Mouse (Mus musculus) hindlimb bud, embryonic 11.5 days (tissue): Measurements from ENCODE around the gene Nop16.
A peak's percentile ranks its signal among the peaks of the same experiment; 100 is the strongest.
"Not testable (repeated sequence)": the region's sequence is repeated elsewhere in the genome, so short reads cannot be mapped to it uniquely, and the experiment has no call there.

Source experiments
- DNase-seq: peaks from one replicate; pipeline ENCODE4 v3.0.0-alpha.2; 2012; ENCODE audit warnings: low read depth, low spot score; ENCODE audit errors: extremely low spot score

Nop16 gene

GRCm38 (mm10) chr13:54589996-54590951 is at the start of gene Nop16, which contains the start of gene Higd2a:
TSS of gene Nop16 (minus strand) at chr13:54590090.
TSS of gene Higd2a (plus strand) at chr13:54590207.
- peak; percentile 98 for DNase-seq

- DNase-seq: no peak
Observed at GRCm38 (mm10) chr13:54635011-54635410, 45.1 kb upstream of the Nop16 start.

DNA sequence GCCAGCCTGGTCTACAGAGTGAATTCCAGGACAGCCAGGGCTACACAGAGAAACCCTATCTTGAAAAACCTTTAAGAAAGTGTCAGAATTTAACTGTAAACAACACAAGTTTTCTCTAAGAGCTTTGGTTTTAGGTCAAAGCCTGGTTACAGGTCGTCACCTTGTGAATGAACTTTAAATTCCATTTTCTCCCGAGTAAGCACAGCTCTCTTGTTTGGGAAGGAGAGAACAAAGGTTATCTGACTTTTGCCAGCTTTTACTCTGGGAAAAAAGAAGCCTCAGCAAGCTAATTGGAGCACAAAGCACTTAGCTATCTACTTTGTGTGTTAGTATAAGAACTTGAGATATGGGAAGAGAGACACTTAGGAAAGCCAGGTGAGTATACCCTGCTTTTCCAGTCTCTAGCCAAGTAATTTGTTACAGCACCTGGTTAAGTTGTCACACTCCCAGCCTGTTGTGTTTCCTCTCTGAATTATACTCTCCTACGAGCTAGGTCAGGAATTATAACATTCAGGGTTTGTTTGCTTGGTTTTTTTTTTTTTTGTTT is 42.9 kb upstream of the Nop16 start:
- no peak for DNase-seq

DNA sequence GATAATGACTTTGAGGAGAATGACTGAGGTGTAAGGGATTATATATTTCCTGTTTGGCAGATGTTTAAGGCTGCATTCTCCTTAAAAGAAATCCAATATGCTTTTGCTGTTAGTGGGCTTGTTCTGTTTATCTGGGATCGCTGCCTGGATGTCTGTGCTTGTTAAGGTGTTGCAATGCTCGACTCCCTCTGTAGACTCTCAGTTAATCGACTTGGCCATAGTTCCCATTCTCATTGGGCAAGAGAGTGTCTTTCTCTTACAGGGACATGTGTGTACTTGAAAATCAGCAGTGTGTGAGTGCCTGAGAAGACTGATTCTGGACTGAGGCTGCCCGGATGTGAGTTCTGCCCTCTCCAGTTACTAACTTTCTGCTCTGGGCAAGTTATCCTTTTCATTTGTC is 39.2 kb upstream of the Nop16 start:
- no peak for DNase-seq

DNA sequence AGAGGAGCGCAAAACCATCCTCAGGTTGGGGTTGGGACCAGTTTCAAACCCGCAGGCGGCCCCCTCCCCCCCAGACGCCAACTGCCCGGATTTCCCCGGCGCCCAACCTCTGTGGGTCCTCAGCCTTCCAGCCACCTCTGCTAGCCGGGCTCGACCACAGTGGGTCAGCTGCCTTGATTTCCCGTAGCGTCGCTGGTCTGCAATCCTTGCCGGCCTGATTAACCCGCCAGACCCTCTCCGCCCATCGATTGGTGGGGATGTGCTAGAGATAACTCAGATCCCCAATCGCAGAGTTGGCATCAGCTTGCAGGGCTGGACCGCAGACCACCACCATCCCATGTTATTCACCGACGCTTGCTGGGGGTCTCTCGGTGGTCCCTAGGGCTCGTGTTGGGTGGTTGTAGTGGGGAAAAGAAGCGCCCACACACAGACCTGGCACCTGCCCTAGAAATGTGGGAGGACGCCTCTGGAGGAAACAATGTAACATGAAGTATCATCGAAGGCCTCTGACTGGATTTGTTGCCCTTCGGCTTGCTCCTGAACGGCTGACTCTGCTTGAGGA is 32.2 kb upstream of the Nop16 start:
- DNase-seq: no peak

DNA sequence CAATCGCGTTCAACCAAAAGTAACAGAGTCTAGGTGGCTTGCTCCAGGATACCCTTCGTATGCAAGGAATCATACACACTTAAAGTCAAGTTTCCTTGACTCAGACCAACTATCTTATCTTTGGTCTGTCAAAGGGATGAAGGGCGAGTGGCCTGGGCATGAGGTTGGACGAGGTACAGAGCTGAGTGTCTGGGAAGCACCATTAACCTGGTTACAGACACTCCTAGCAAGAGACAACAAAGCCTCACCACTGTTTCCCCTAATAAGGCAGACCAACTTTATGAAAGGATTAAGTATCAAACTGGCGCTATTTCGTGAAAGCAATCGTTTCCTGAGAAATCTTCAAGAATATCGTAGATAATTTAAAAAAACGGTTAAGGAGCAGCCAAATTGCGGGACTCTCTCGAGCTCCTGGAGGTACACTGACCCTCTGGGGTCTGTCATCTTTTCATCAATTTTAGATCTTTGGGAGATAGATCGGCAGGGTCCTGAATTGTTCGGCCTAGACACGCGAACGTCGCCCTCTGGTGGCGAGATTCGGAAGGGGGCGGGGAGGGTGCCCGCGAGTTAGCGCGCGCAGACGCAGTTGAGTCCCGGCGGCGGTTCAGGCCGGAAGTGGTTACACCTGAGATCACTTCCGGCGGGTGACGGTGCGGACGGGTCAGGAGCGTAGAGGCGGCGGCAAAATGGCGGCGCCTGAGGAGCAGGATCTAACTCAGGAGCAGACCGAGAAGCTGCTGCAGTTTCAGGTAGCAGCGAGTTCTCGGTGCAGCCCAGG is 31.5 kb upstream of the Nop16 start, which contains the start of gene Faf2:
TSS of gene Faf2 (plus strand) at position 630 of the 778 bp plus-strand sequence.
- DNase-seq: peak; percentile 81

GRCm38 (mm10) chr13:54616998-54617397 is 27.1 kb upstream of the Nop16 start:
- no peak for DNase-seq

- DNase-seq: no peak
Observed at GRCm38 (mm10) chr13:54616307-54616706, 26.4 kb upstream of the Nop16 start.

DNA sequence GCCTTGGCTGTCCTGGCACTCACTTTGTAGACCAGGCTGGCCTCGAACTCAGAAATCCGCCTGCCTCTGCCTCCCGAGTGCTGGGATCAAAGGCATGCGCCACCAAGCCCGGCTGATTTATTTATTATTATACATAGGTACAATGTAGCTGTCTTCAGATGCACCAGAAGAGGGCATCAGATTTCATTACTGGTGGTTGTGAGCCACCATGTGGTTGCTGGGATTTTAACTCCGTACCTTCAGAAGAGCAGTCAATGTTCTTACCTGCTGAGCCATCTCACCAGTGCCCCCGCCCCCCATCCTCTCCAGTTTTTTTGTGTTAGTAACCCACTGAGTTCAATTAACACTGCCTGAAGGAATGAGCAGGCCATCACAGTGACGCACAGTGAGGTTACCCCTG is 23.3 kb upstream of the Nop16 start:
- DNase-seq: not testable (repeated sequence)

DNA sequence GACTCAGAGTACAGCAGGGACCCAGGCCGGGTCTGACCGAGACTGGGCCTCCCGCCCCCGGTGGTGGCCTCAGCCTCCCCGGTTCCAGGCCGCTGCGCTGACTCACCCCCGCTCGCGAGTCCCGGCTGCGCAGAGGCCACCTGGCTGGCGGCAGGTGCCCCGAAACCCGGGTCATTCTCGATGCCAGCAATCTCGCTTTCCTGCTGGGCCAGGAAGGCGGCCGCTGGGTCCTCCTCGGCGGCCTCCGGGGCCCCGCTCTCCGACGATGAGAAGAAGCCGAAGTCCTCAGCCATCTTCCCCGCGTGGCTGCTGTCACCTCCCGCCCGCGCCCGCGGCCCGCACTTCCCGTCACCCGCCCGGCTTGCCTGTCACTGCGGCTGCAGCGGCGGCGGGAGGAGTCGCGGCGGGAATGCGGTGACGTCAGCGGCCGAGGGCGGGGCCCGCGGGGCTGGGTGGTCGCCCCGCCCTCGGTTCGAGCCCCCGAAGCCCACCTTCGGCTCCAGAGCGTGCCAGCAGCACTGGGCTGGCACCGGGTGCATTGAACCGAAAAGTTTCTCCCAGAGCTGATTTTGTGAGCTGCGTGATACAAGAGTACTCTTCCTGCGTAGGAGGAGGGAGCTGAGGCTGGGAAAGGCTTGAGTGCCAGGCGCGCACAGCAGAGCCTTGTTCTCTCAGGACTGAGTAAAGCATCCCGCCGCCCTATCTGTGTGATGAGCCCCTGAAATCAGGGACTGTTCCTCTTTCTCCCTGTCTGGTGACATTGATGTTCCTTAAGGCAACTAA is 21.3 kb upstream of the Nop16 start, which contains the start of gene Cltb:
TSS of gene Cltb (minus strand) at position 373 of the 783 bp plus-strand sequence.
- DNase-seq: no peak

GRCm38 (mm10) chr13:54610613-54610971 is 20.7 kb upstream of the Nop16 start:
- no peak for DNase-seq

DNA sequence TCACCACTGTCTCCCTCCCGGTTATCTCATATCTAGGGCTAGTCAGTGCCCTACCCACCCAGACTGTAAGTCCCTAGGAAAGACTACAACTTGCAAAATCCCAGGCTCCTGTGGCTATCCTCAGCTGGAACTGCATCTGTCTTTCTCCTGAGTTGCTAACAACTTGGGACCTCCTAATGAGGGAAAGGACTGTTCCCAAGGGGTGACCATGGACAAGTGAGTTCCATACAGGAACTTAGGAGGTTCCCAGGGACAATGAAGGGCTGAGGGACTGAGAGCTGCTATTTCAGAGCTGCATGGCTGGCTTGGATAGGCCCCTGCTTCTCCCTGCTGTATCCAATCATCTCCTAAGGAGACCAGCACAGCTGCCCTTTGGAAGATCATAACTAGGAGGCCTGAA is 19.4 kb upstream of the Nop16 start:
- no peak for DNase-seq

DNA sequence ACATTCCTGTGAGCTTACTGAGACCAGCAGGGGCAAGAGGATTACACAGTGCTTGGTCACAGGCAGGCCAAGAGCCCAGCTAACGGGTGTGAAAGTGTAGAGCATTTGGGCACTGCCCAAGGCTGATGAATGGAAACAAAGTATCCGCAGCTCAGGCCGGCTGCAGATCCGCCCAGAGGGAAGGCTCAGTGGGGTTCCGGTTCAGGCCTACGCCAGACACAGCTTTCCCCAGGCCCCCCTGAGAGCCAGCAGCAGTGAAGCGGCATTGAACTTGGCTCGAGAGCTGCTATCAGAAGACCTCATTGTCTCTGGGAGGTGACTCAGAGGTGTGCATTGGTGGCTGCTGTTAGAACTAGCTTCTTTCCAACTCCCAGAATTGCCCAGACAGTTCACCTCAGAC is 18.8 kb upstream of the Nop16 start:
- DNase-seq: no peak

DNA sequence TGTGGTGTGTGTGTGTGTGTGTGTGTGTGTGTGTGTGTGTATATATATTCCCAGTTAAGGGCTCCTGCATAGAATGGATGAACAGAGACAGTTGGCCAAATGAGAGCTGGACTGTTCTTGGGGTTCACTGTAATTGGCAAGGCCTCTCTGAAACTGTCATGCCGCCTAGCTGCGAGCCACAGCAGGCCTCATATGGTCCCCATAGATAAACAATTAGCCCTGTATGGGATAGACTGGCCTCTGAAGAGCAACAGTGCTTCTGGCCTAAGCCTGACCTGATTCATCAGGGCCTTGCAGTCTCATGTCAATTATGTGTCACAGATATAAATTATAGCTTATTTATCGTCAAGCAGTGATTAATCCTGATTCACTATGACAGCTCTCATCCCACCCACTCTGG is 18.1 kb upstream of the Nop16 start:
- no peak for DNase-seq

DNA sequence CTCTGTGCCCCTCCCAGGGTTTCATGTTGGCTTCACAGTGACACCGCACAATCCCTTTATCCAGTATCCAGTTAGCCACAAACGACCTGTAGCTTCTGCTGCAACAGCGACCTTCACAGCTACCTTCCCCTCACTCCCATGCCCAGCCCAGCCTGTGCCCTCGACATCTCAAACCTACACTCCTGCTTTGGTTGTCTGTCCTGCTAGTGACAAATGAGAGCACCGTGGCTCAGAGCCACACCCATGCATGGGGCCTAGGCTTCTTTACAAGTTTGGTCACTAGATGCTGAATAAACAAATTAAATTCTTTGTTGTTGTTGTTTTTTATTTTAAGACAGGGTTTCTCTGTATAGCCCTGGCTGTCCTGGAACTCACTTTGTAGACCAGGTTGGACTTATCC is 17.3 kb upstream of the Nop16 start:
- DNase-seq: no peak

- DNase-seq: no peak
Observed at GRCm38 (mm10) chr13:54605426-54605825, 15.5 kb upstream of the Nop16 start.

- DNase-seq: no peak
Observed at GRCm38 (mm10) chr13:54604221-54604620, 14.3 kb upstream of the Nop16 start.

GRCm38 (mm10) chr13:54603501-54603900 is 13.6 kb upstream of the Nop16 start:
- no peak for DNase-seq

DNA sequence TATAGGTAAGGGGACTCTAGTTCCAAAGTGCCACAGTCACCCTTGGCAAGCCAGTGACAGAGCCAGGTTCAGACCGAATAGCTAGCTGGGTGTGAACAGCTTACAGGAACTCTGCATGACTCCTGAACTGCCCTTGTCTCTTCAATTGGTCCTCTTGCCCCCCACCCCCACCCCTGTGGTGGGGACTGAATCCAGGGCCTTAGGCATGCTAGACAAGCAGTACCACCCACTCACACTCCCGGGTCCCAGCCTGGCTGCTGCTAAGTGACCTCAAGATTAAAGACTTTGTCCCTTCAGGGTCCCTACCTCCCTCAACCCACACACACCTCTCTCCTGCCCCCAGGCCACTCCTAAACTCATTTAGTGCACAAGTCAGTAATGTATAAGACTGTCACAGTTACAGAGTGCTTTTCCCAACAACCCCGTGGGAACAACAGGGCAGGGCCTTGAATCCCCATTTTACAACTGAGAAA is 12.8 kb upstream of the Nop16 start:
- no peak for DNase-seq

DNA sequence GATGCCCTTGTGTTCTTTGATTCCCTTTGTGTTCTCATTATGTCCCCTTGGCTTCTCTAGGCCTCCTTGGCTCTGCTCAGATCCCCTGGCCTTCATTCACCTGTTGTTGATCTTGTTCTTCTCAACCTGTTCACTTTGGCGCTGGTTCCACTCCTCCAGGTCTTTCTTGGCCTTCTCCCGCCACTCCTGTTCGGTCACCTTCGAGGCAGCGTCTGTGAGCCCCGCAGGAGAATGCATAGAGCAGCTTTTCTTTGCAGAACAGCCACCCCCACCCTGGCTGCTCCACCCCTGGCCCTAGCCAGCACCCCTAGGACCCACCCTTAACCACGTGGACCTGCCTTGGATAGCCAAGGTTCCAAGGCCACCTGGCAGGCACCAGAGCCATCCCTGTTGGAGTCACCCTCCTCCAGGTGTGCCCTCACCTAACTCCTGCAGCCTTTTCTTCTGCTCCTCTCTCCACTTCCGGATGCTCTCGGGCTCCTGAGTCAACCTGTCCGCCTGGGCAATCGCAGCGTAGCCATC is 8.8 kb upstream of the Nop16 start:
- no peak for DNase-seq
